Mouse (Mus musculus): Measurements from ENCODE around the gene Cxcr5.

Cxcr5 gene

GRCm38 (mm10) chr9:44561597-44561996 is at the start of gene Cxcr5:
Gene Cxcr5 (minus strand): TSS chr9:44561877.
- in situ Hi-C loops (cut with MseI, MboI) = no loop called here

GRCm38 (mm10) chr9:44610371-44610770 is 48.7 kb upstream of the Cxcr5 start:
- in situ Hi-C loops (cut with MseI, MboI) = no loop called here

- in situ Hi-C loops (cut with MseI, MboI) = no loop called here
These were observed 45.6 kb upstream of the Cxcr5 start for GRCm38 (mm10) chr9:44607306-44607705.

- in situ Hi-C loops (cut with MseI, MboI) = no loop called here
These were observed 45.0 kb upstream of the Cxcr5 start for GRCm38 (mm10) chr9:44606646-44607045.

GRCm38 (mm10) chr9:44605616-44606165 is 44.0 kb upstream of the Cxcr5 start:
- in situ Hi-C loops (cut with MseI, MboI) = no loop called here

- in situ Hi-C loops (cut with MseI, MboI) = no loop called here
These were observed 43.3 kb upstream of the Cxcr5 start, which contains the start of gene Ddx6 for GRCm38 (mm10) chr9:44604779-44605615. Gene Ddx6 (plus strand): TSS chr9:44604892.

- in situ Hi-C loops (cut with MseI, MboI) = no loop called here
These were observed 42.7 kb upstream of the Cxcr5 start for GRCm38 (mm10) chr9:44604290-44604778.

GRCm38 (mm10) chr9:44603454-44604289 is 42.0 kb upstream of the Cxcr5 start:
- in situ Hi-C loops (cut with MseI, MboI) = no loop called here

GRCm38 (mm10) chr9:44602766-44603165 is 41.1 kb upstream of the Cxcr5 start:
- in situ Hi-C loops (cut with MseI, MboI) = no loop called here

GRCm38 (mm10) chr9:44600801-44601200 is 39.1 kb upstream of the Cxcr5 start:
- in situ Hi-C loops (cut with MseI, MboI) = no loop called here

GRCm38 (mm10) chr9:44599616-44600015 is 37.9 kb upstream of the Cxcr5 start:
- in situ Hi-C loops (cut with MseI, MboI) = no loop called here

- in situ Hi-C loops (cut with MseI, MboI) = no loop called here
These were observed 37.3 kb upstream of the Cxcr5 start for GRCm38 (mm10) chr9:44598899-44599495.

- in situ Hi-C loops (cut with MseI, MboI) = no loop called here
These were observed 36.1 kb upstream of the Cxcr5 start for GRCm38 (mm10) chr9:44597742-44598141.

- in situ Hi-C loops (cut with MseI, MboI) = no loop called here
These were observed 33.9 kb upstream of the Cxcr5 start for GRCm38 (mm10) chr9:44595537-44595930.

- in situ Hi-C loops (cut with MseI, MboI) = no loop called here
These were observed 33.3 kb upstream of the Cxcr5 start for GRCm38 (mm10) chr9:44594901-44595536.

GRCm38 (mm10) chr9:44593886-44594285 is 32.2 kb upstream of the Cxcr5 start:
- in situ Hi-C loops (cut with MseI, MboI) = no loop called here

- in situ Hi-C loops (cut with MseI, MboI) = no loop called here
These were observed 31.5 kb upstream of the Cxcr5 start for GRCm38 (mm10) chr9:44593221-44593620.

GRCm38 (mm10) chr9:44591595-44592188 is 30.0 kb upstream of the Cxcr5 start:
- in situ Hi-C loops (cut with MseI, MboI) = no loop called here

GRCm38 (mm10) chr9:44590969-44591368 is 29.3 kb upstream of the Cxcr5 start:
- in situ Hi-C loops (cut with MseI, MboI) = no loop called here

- in situ Hi-C loops (cut with MseI, MboI) = no loop called here
These were observed 27.4 kb upstream of the Cxcr5 start for GRCm38 (mm10) chr9:44589095-44589494.

GRCm38 (mm10) chr9:44588605-44589004 is 26.9 kb upstream of the Cxcr5 start:
- in situ Hi-C loops (cut with MseI, MboI) = no loop called here
